ENCODE assay signal across 19 mouse cellular contexts in the genomic region with DNA sequence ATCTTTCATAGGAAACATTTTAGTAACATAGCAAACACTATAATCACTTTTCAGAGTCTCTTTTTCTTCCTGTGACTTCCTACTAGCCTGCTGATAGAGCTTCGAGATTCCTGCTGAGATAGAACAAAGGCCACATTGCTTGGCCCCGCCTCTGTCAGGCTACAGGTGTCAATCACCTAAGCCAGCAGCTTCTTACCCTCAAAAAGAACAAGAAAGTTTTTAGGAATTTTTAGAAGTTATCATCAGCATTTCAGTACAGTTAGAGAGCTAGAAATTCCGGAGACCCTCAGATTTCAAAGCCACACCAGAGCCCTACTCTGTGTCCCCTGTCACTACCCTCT.
DNase-seq lines count a peak whose midpoint lies in the region; ATAC-seq and TF ChIP-seq lines count a peak whose summit lies in the region.
"Had no signal": no experiment of that assay in that cellular context is flagged by ENCODE, and none has a peak within 500 bp of the region (broad histone marks: within the 10 kb centered on the region; RNA-seq: fewer than 3 reads in every experiment).

No protein-coding gene starts in this region.

- H3K27ac ChIP-seq in kidney, adult 2 months (ENCODE audit: insufficient read depth, low read depth, low read length) = no peak overlapping the region
- H3K27ac ChIP-seq in kidney, embryonic 16.5 days (ENCODE audit: low read length) = no peak overlapping the region
- H3K27ac ChIP-seq in intestine, postnatal 0 days (ENCODE audit: low read depth, low read length) = no peak overlapping the region; the same call in 1 of the 2 replicates
- H3K27ac ChIP-seq: embryonic facial prominence, embryonic 10.5 days; forebrain, embryonic 13.5 days; gastrocnemius, adult 2 months; heart, embryonic 13.5 days; hindbrain, embryonic 13.5 days; hindbrain, postnatal 0 days had no signal

- no peak for ATAC-seq in kidney, embryonic 16.5 days (ENCODE audit: low FRiP score, low TSS enrichment)
- ATAC-seq in intestine, postnatal 0 days = 0 out of 2 replicates have a peak, but pooled peaks have one; percentile 39
- ATAC-seq: forebrain, embryonic 13.5 days; hindbrain, postnatal 0 days had no signal

- H3K27me3 ChIP-seq in kidney, adult 2 months (replicated peaks; ENCODE audit: control insufficient read depth, insufficient read depth, low read length) = no peaks in the 10 kb centered on the region
- H3K27me3 ChIP-seq in kidney, embryonic 16.5 days (ENCODE audit: insufficient read depth, low read length) = no peaks in the 10 kb centered on the region
- no peaks in the 10 kb centered on the region for H3K27me3 ChIP-seq in intestine, postnatal 0 days (replicated peaks; ENCODE audit: control insufficient read depth, insufficient read depth, low read length)
- H3K27me3 ChIP-seq: CH12.LX; forebrain, embryonic 13.5 days; heart, embryonic 13.5 days; hindbrain, embryonic 13.5 days had no signal

- no peak for TF ChIP-seq CTCF in kidney, adult 2 months (conservative IDR thresholded peaks at IDR 0.05; ENCODE audit: insufficient read depth, insufficient read length, low read depth, low read length)
- no peak for TF ChIP-seq CTCF in intestine, postnatal 0 days (IDR thresholded peaks at IDR 0.05; ENCODE audit: low read depth)

- H3K4me2 ChIP-seq in kidney, embryonic 16.5 days (replicated peaks; ENCODE audit: low read depth, low read length) = no peak overlapping the region
- no peak overlapping the region for H3K4me2 ChIP-seq in intestine, postnatal 0 days (replicated peaks; ENCODE audit: low read depth)
- H3K4me2 ChIP-seq: forebrain, embryonic 13.5 days; heart, embryonic 13.5 days; hindbrain, embryonic 13.5 days had no signal

- H3K9ac ChIP-seq in kidney, embryonic 16.5 days (replicated peaks; ENCODE audit: low read length) = no peak overlapping the region
- H3K9ac ChIP-seq in intestine, postnatal 0 days (ENCODE audit: low read depth, low read length) = no peak overlapping the region
- H3K9ac ChIP-seq: forebrain, embryonic 13.5 days; heart, embryonic 13.5 days; hindbrain, embryonic 13.5 days had no signal

- peaks cover 2% of the 10 kb centered on the region; the same call in 1 of the 2 replicates for H3K4me1 ChIP-seq in kidney, adult 2 months (ENCODE audit: control insufficient read depth, insufficient read depth, low read length)
- H3K4me1 ChIP-seq in kidney, embryonic 16.5 days (ENCODE audit: insufficient read depth, low read length) = no peaks in the 10 kb centered on the region
- H3K4me1 ChIP-seq in intestine, postnatal 0 days (replicated peaks; ENCODE audit: control insufficient read depth, insufficient read depth, low read length) = no peaks in the 10 kb centered on the region
- H3K4me1 ChIP-seq: forebrain, embryonic 13.5 days; hindbrain, embryonic 13.5 days had no signal

- H3K9me3 ChIP-seq in kidney, embryonic 16.5 days (ENCODE audit: low read length) = no peaks in the 10 kb centered on the region
- H3K9me3 ChIP-seq in intestine, postnatal 0 days (ENCODE audit: control insufficient read depth) = no peaks in the 10 kb centered on the region
- H3K9me3 ChIP-seq: embryonic facial prominence, embryonic 10.5 days; forebrain, embryonic 13.5 days; heart, embryonic 13.5 days; hindbrain, embryonic 13.5 days had no signal

- 51% methylated on average over 3 of the region's 3 CpGs for whole genome bisulfite sequencing in kidney, adult 2 months
- WGBS in kidney, embryonic 16.5 days = 65% methylated on average over 3 of the region's 3 CpGs
- WGBS in intestine, postnatal 0 days = 41% methylated on average over 3 of the region's 3 CpGs

- H3K4me3 ChIP-seq in kidney, adult 2 months (ENCODE audit: insufficient read depth, low read depth, low read length) = no peak overlapping the region
- H3K4me3 ChIP-seq in kidney, embryonic 16.5 days (ENCODE audit: low read length) = no peak overlapping the region
- no peak overlapping the region for H3K4me3 ChIP-seq in intestine, postnatal 0 days (ENCODE audit: low read depth, low read length)
- H3K4me3 ChIP-seq: embryonic facial prominence, embryonic 10.5 days; forebrain, embryonic 13.5 days; gastrocnemius, adult 2 months; heart, embryonic 13.5 days; hindbrain, embryonic 13.5 days had no signal

- TF ChIP-seq POLR2A in kidney, adult 2 months (IDR thresholded peaks at IDR 0.05; ENCODE audit: low read depth, low read length) = no peak

- H3K36me3 ChIP-seq in kidney, adult 2 months (ENCODE audit: control insufficient read depth, insufficient read depth, low read length) = no peaks in the 10 kb centered on the region
- no peaks in the 10 kb centered on the region; the same call in 1 of the 2 replicates for H3K36me3 ChIP-seq in kidney, embryonic 16.5 days (ENCODE audit: insufficient read depth, low read length)
- no peaks in the 10 kb centered on the region for H3K36me3 ChIP-seq in intestine, postnatal 0 days (ENCODE audit: control insufficient read depth, insufficient read depth)
- H3K36me3 ChIP-seq: embryonic facial prominence, embryonic 10.5 days; heart, embryonic 13.5 days; hindbrain, embryonic 13.5 days had no signal

- peak; percentile 54 for DNase-seq in kidney, adult 2 months
- DNase-seq in kidney, postnatal 14 days = peak; percentile 24
- DNase-seq in yolk sac, embryonic 10.5 days (ENCODE audit: low spot score) = peak; percentile 50
- no peak for DNase-seq in left cerebral cortex, adult 9 months (ENCODE audit: low spot score in 2 of 2)
- DNase-seq in adrenal gland, postnatal 14 days = no peak
- DNase-seq in thymus, postnatal 25 days = no peak
- DNase-seq: adrenal gland, adult 8-10 months; cerebellum, adult 2 months; cerebellum, postnatal 10 days; gastrocnemius, adult 2 months; gastrocnemius, postnatal 25 days had no signal

Comparison
In these comparisons a context has a peak if more than half of its experiments do, and no peak if none do; other contexts are left out.
1. DNase-seq: peak in kidney, adult 2 months (single experiment), kidney, postnatal 14 days (single experiment) and yolk sac, embryonic 10.5 days (single experiment); none in left cerebral cortex, adult 9 months (0 of 2), adrenal gland, postnatal 14 days (single experiment) and thymus, postnatal 25 days (single experiment).